Mouse (Mus musculus): Measurements from ENCODE around the gene Pxmp4. TPM values are rescaled to one million over a fixed set of nuclear protein-coding genes. Genes with fewer than 3 reads are reported as not detected.

The Pxmp4 gene
- polyA plus RNA-seq, 1 experiment = 118 TPM

- DNase-seq = no peak
- no peak overlapping the region for H3K4me3 ChIP-seq (ENCODE audit: insufficient read depth, low read depth, low read length)
- no peak overlapping the region for H3K27ac ChIP-seq (ENCODE audit: insufficient read depth, low read depth, low read length)
- H3K27me3 ChIP-seq (replicated peaks; ENCODE audit: control insufficient read depth, insufficient read depth, low read length) = no peaks in the 10 kb centered on the region
- peaks cover 2% of the 10 kb centered on the region for H3K36me3 ChIP-seq (ENCODE audit: control insufficient read depth, insufficient read depth, low read length)
- no peaks in the 10 kb centered on the region for H3K4me1 ChIP-seq (ENCODE audit: control insufficient read depth, insufficient read depth, low read length)
- 64% methylated on average over 2 of the region's 2 CpGs for WGBS
- no peak for TF ChIP-seq CTCF (conservative IDR thresholded peaks at IDR 0.05; ENCODE audit: insufficient read depth, insufficient read length, low read depth, low read length)
- no peak for TF ChIP-seq POLR2A (IDR thresholded peaks at IDR 0.05; ENCODE audit: low read depth, low read length)
Measured at GRCm38 (mm10) chr2:154538310-154538709, 65.2 kb downstream of the Pxmp4 start.

Other genes starting within 250 kb of the Pxmp4 start
- 17.1 and 19.0 TPM in 2 replicates for gene Cdk5rap1, start 230.7 kb downstream of the Pxmp4 start, polyA plus RNA-seq (2012; rRNA removed)
- 60.5 and 63.4 TPM in 2 replicates for gene Snta1, start 195.6 kb downstream of the Pxmp4 start, polyA plus RNA-seq (2012; rRNA removed)
- 11.7 and 11.8 TPM in 2 replicates for gene Cbfa2t2, start 167.2 kb downstream of the Pxmp4 start, polyA plus RNA-seq (2012; rRNA removed)
- gene 1700003F12Rik, start 56.6 kb downstream of the Pxmp4 start, polyA plus RNA-seq (2012; rRNA removed) = 0.29 and 0.52 TPM in 2 replicates
- 0.05 TPM in 1 of 2 replicates, not detected in the other for gene Actl10, start 51.9 kb downstream of the Pxmp4 start, polyA plus RNA-seq (2012; rRNA removed)
- gene Necab3, start 44.8 kb downstream of the Pxmp4 start, polyA plus RNA-seq (2012; rRNA removed) = 1.5 and 1.8 TPM in 2 replicates
- 3.6 and 4.1 TPM in 2 replicates for gene E2f1, start 33.8 kb downstream of the Pxmp4 start, polyA plus RNA-seq (2012; rRNA removed)
- 4.9 and 5.3 TPM in 2 replicates for gene Zfp341, start 9.6 kb upstream of the Pxmp4 start, polyA plus RNA-seq (2012; rRNA removed)
- 0.57 and 0.86 TPM in 2 replicates for gene 4930519P11Rik, start 9.7 kb upstream of the Pxmp4 start, polyA plus RNA-seq (2012; rRNA removed)
- 71.9 and 102 TPM in 2 replicates for gene Chmp4b, start 48.0 kb upstream of the Pxmp4 start, polyA plus RNA-seq (2012; rRNA removed)
- gene Gm14214, start 166.3 kb upstream of the Pxmp4 start, polyA plus RNA-seq (2012; rRNA removed) = not detected in 2 replicates
- gene Raly, start 187.4 kb upstream of the Pxmp4 start, polyA plus RNA-seq (2012; rRNA removed) = 152 and 163 TPM in 2 replicates
- gene a, start 187.7 kb upstream of the Pxmp4 start, polyA plus RNA-seq (2012; rRNA removed) = not detected in 2 replicates